Mouse (Mus musculus): Measurements from ENCODE around the gene Cdc42bpa. TPM values are rescaled to one million over a fixed set of nuclear protein-coding genes. Genes with fewer than 3 reads are reported as not detected.

Cdc42bpa gene
- polyA plus RNA-seq, 1 experiment from 2014 or later = 33.6 TPM

DNA sequence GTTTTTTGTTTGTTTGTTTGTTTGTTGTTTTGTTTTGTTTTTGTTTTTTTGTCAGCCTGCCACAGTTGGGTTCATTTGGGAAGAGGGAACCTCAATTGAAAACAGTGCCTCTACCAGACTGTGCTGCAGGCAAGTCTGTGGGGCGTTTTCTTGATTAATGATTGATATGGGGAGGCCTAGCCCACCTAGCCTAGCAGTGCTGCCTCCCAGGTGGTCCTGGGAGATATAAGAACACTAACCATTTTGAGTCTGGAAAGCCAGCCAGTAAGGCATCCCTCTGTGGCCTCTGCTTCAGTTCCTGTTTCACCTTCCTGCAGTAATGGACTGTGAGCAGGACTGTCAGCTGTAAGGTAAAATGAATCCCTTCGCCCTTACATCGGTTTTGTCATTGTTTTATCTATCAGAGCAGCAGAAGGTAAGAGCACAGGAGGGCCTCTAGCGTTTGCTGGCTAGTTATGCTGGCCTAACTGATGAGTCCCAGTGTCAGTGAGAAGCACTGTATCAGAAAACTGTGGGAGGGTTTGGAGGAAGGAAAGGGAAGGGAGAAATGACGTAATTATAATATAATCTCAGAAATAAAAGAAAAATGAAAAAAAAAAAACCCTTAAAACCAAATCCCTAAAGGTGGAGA is 15.5 kb downstream of the Cdc42bpa start:
- Histone ChIP-seq H3K36me3 (ENCODE audit: control insufficient read depth, insufficient read depth, low read length) (no peaks in the 10 kb centered on the region), H3K4me2 (ENCODE audit: low read depth, low read length) (no peak overlapping the region), H3K9ac (replicated peaks; ENCODE audit: low read depth, low read length) (no peak overlapping the region), H3K4me1 (ENCODE audit: control insufficient read depth, insufficient read depth, low read length) (no peaks in the 10 kb centered on the region), H3K27ac (ENCODE audit: low read depth, low read length) (no peak overlapping the region), H3K9me3 (ENCODE audit: control insufficient read depth, low read length) (no peaks in the 10 kb centered on the region), H3K4me3 (ENCODE audit: low read depth, low read length) (no peak overlapping the region), H3K27me3 (ENCODE audit: control insufficient read depth, insufficient read depth, low read length) (no peaks in the 10 kb centered on the region)
- no peak for ATAC-seq (ENCODE audit: low read depth)
- 74% methylated on average over 5 of the region's 5 CpGs for WGBS

GRCm38 (mm10) chr1:179977437-179977836 is 17.2 kb downstream of the Cdc42bpa start:
- H3K9me3 ChIP-seq (ENCODE audit: control insufficient read depth, low read length) = no peaks in the 10 kb centered on the region
- no peak overlapping the region for H3K4me3 ChIP-seq (ENCODE audit: low read depth, low read length)
- 80% methylated on average over 6 of the region's 6 CpGs for WGBS
- H3K9ac ChIP-seq (replicated peaks; ENCODE audit: low read depth, low read length) = no peak overlapping the region
- no peak for ATAC-seq (ENCODE audit: low read depth)
- H3K27ac ChIP-seq (ENCODE audit: low read depth, low read length) = no peak overlapping the region
- H3K4me2 ChIP-seq (ENCODE audit: low read depth, low read length) = no peak overlapping the region
- H3K4me1 ChIP-seq (ENCODE audit: control insufficient read depth, insufficient read depth, low read length) = no peaks in the 10 kb centered on the region
- no peaks in the 10 kb centered on the region for H3K36me3 ChIP-seq (ENCODE audit: control insufficient read depth, insufficient read depth, low read length)
- no peaks in the 10 kb centered on the region for H3K27me3 ChIP-seq (ENCODE audit: control insufficient read depth, insufficient read depth, low read length)

DNA sequence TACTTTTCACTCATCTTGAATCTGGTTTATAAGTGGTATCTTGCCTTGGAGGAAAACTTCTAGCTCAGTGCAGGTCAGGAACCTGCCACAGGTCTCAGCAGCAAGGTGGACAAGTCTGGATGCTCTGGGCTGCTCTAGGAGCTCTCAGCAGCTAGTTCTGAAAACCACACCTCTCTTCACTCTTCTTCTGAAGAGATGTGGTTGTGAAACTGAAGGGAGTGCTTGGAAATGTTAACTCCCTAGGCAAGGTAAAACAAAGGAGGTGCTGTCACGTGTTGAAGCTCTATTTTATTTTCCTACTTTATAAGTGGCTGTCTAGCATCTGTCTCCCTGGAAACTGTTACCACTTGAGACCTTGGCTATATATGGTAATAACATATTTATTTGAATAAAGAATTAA is 18.5 kb downstream of the Cdc42bpa start:
- H3K4me1 ChIP-seq (ENCODE audit: control insufficient read depth, insufficient read depth, low read length) = no peaks in the 10 kb centered on the region
- no peaks in the 10 kb centered on the region for H3K36me3 ChIP-seq (ENCODE audit: control insufficient read depth, insufficient read depth, low read length)
- 67% methylated on average over 1 of the region's 1 CpGs for WGBS
- no peaks in the 10 kb centered on the region for H3K9me3 ChIP-seq (ENCODE audit: control insufficient read depth, low read length)
- H3K9ac ChIP-seq (replicated peaks; ENCODE audit: low read depth, low read length) = no peak overlapping the region
- H3K27ac ChIP-seq (ENCODE audit: low read depth, low read length) = no peak overlapping the region
- H3K4me2 ChIP-seq (ENCODE audit: low read depth, low read length) = no peak overlapping the region
- H3K27me3 ChIP-seq (ENCODE audit: control insufficient read depth, insufficient read depth, low read length) = no peaks in the 10 kb centered on the region
- no peak overlapping the region for H3K4me3 ChIP-seq (ENCODE audit: low read depth, low read length)
- ATAC-seq (ENCODE audit: low read depth) = no peak

- H3K9me3 ChIP-seq (ENCODE audit: control insufficient read depth, low read length) = no peaks in the 10 kb centered on the region
- no peak for ATAC-seq (ENCODE audit: low read depth)
- H3K27me3 ChIP-seq (ENCODE audit: control insufficient read depth, insufficient read depth, low read length) = no peaks in the 10 kb centered on the region
- H3K4me3 ChIP-seq (ENCODE audit: low read depth, low read length) = no peak overlapping the region
- no peaks in the 10 kb centered on the region for H3K4me1 ChIP-seq (ENCODE audit: control insufficient read depth, insufficient read depth, low read length)
- H3K27ac ChIP-seq (ENCODE audit: low read depth, low read length) = no peak overlapping the region
- no peak overlapping the region for H3K9ac ChIP-seq (replicated peaks; ENCODE audit: low read depth, low read length)
- no peak overlapping the region for H3K4me2 ChIP-seq (ENCODE audit: low read depth, low read length)
- no peaks in the 10 kb centered on the region for H3K36me3 ChIP-seq (ENCODE audit: control insufficient read depth, insufficient read depth, low read length)
These were observed 21.4 kb downstream of the Cdc42bpa start for GRCm38 (mm10) chr1:179981680-179982079.

- Histone ChIP-seq H3K4me2 (ENCODE audit: low read depth, low read length) (no peak overlapping the region), H3K27ac (ENCODE audit: low read depth, low read length) (no peak overlapping the region), H3K9ac (replicated peaks; ENCODE audit: low read depth, low read length) (no peak overlapping the region), H3K4me3 (ENCODE audit: low read depth, low read length) (no peak overlapping the region), H3K36me3 (ENCODE audit: control insufficient read depth, insufficient read depth, low read length) (no peaks in the 10 kb centered on the region), H3K27me3 (ENCODE audit: control insufficient read depth, insufficient read depth, low read length) (no peaks in the 10 kb centered on the region), H3K4me1 (ENCODE audit: control insufficient read depth, insufficient read depth, low read length) (no peaks in the 10 kb centered on the region), H3K9me3 (ENCODE audit: control insufficient read depth, low read length) (no peaks in the 10 kb centered on the region)
- WGBS = 93% methylated on average over 1 of the region's 1 CpGs
- ATAC-seq (ENCODE audit: low read depth) = no peak
These were observed 21.9 kb downstream of the Cdc42bpa start for GRCm38 (mm10) chr1:179982183-179982582.

DNA sequence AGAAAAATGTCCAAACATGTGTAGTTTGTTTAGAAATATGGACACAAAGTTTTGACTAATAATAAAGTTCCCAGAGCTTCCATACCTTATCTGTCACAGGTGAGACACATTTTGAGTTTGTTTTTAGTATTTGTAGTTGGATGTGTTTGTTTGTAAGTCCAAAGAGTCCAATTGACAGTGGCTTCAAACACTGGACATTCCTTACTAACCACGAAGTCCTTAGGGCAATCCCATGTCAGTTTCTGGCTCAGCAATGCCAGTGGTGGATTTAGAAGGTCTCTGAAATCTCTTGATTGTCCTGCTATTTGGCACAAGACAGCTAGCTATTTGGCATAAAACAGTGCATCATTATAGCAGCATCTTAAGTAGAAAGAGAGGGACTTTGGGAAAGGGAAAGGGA is 22.7 kb downstream of the Cdc42bpa start:
- no peak overlapping the region for H3K9ac ChIP-seq (replicated peaks; ENCODE audit: low read depth, low read length)
- H3K36me3 ChIP-seq (ENCODE audit: control insufficient read depth, insufficient read depth, low read length) = no peaks in the 10 kb centered on the region
- no peak overlapping the region for H3K4me2 ChIP-seq (ENCODE audit: low read depth, low read length)
- H3K27ac ChIP-seq (ENCODE audit: low read depth, low read length) = no peak overlapping the region
- no peak for ATAC-seq (ENCODE audit: low read depth)
- no peaks in the 10 kb centered on the region for H3K27me3 ChIP-seq (ENCODE audit: control insufficient read depth, insufficient read depth, low read length)
- no peaks in the 10 kb centered on the region for H3K9me3 ChIP-seq (ENCODE audit: control insufficient read depth, low read length)
- no peaks in the 10 kb centered on the region for H3K4me1 ChIP-seq (ENCODE audit: control insufficient read depth, insufficient read depth, low read length)
- 90% methylated on average over 1 of the region's 1 CpGs for WGBS
- no peak overlapping the region for H3K4me3 ChIP-seq (ENCODE audit: low read depth, low read length)

DNA sequence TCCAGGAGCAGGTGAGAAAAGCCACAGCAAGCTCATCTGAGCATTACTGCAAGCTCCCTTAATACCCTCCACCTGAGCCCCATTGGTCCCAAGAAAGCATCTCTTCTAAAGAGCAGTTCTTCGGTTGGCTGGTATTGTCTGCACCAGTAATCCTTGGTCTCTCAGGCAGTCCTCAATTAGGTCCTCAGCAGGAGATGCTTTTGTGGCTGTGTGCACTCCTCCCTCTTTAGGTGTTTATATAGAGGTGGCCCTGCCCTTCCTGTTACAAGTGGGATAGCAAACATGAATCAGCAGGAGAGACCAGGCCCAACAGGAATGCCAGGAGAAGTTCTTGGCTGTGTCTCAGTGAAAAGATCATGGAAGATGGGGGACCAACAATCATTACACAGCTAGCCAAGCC is 23.9 kb downstream of the Cdc42bpa start:
- no peaks in the 10 kb centered on the region for H3K9me3 ChIP-seq (ENCODE audit: control insufficient read depth, low read length)
- 67% methylated on average over 1 of the region's 1 CpGs for WGBS

GRCm38 (mm10) chr1:179991660-179992235 is 31.5 kb downstream of the Cdc42bpa start:
- Histone ChIP-seq H3K4me3 (ENCODE audit: low read depth, low read length) (no peak overlapping the region), H3K27me3 (ENCODE audit: control insufficient read depth, insufficient read depth, low read length) (no peaks in the 10 kb centered on the region), H3K27ac (ENCODE audit: low read depth, low read length) (no peak overlapping the region), H3K9ac (replicated peaks; ENCODE audit: low read depth, low read length) (no peak overlapping the region), H3K36me3 (ENCODE audit: control insufficient read depth, insufficient read depth, low read length) (no peaks in the 10 kb centered on the region), H3K9me3 (ENCODE audit: control insufficient read depth, low read length) (no peaks in the 10 kb centered on the region), H3K4me1 (ENCODE audit: control insufficient read depth, insufficient read depth, low read length) (no peaks in the 10 kb centered on the region), H3K4me2 (ENCODE audit: low read depth, low read length) (no peak overlapping the region)
- WGBS = 90% methylated on average over 6 of the region's 6 CpGs
- no peak for ATAC-seq (ENCODE audit: low read depth)

More for the DNA sequence above, 23.9 kb downstream of the Cdc42bpa start:
- no peak overlapping the region for H3K27ac ChIP-seq (ENCODE audit: low read depth, low read length)
- H3K36me3 ChIP-seq (ENCODE audit: control insufficient read depth, insufficient read depth, low read length) = no peaks in the 10 kb centered on the region
- no peak for ATAC-seq (ENCODE audit: low read depth)
- no peak overlapping the region for H3K4me3 ChIP-seq (ENCODE audit: low read depth, low read length)
- H3K4me1 ChIP-seq (ENCODE audit: control insufficient read depth, insufficient read depth, low read length) = no peaks in the 10 kb centered on the region
- no peaks in the 10 kb centered on the region for H3K27me3 ChIP-seq (ENCODE audit: control insufficient read depth, insufficient read depth, low read length)
- no peak overlapping the region for H3K9ac ChIP-seq (replicated peaks; ENCODE audit: low read depth, low read length)
- H3K4me2 ChIP-seq (ENCODE audit: low read depth, low read length) = no peak overlapping the region

DNA sequence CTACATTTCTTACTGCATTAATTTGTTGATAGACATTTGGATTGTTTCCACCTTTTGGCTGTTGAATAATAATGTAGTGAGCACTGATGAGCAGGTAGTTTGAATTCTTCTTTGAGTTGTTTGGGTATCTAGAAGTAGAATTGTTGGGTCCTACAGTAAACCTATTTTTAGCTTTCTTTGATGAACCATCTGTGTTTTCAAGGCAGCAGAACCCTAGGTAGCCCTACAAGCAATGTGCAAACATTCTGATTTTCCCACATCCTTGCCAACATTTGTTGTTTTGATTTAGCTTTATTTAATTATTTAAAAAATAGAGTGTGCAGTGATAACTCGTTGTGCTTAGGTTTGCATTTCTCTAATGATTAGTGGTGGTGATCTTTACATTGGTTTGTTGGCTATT is 32.0 kb downstream of the Cdc42bpa start:
- Histone ChIP-seq H3K9ac (replicated peaks; ENCODE audit: low read depth, low read length) (no peak overlapping the region), H3K4me3 (ENCODE audit: low read depth, low read length) (no peak overlapping the region), H3K4me1 (ENCODE audit: control insufficient read depth, insufficient read depth, low read length) (no peaks in the 10 kb centered on the region), H3K27ac (ENCODE audit: low read depth, low read length) (no peak overlapping the region), H3K27me3 (ENCODE audit: control insufficient read depth, insufficient read depth, low read length) (no peaks in the 10 kb centered on the region), H3K36me3 (ENCODE audit: control insufficient read depth, insufficient read depth, low read length) (no peaks in the 10 kb centered on the region), H3K4me2 (ENCODE audit: low read depth, low read length) (no peak overlapping the region), H3K9me3 (ENCODE audit: control insufficient read depth, low read length) (no peaks in the 10 kb centered on the region)
- ATAC-seq (ENCODE audit: low read depth) = no peak
- WGBS = 84% methylated on average over 1 of the region's 1 CpGs

Measured in neural tube, embryonic 14.5 days (tissue).